Mouse (Mus musculus) megakaryocyte, embryonic 14.5 days (primary cell): ENCODE measurements around the gene Entpd3. TPM values are rescaled to one million over a fixed set of nuclear protein-coding genes. Genes with fewer than 3 reads are reported as not detected.

ENCODE experiments used
- H3K27me3 ChIP-seq: replicated peaks from 2 replicates; pipeline ENCODE3; 2012; ENCODE audit warnings: inconsistent platforms
- H3K36me3 ChIP-seq: replicated peaks from 2 replicates; pipeline ENCODE3; 2012; ENCODE audit warnings: low read length, inconsistent platforms, mixed read lengths
- H3K4me1 ChIP-seq: 2 replicates; pipeline ENCODE4 v1.6.1; 2012; ENCODE audit warnings: inconsistent platforms
- H3K4me3 ChIP-seq: replicated peaks from 2 replicates; pipeline ENCODE3; 2012; ENCODE audit warnings: moderate library complexity, mild to moderate bottlenecking, inconsistent platforms
- H3K9me3 ChIP-seq: 2 replicates; pipeline ENCODE4 v1.6.1; 2012; ENCODE audit warnings: inconsistent platforms
- FLI1 ChIP-seq: IDR thresholded peaks from 2 replicates; pipeline ENCODE4 v1.6.1; 2012; ENCODE audit warnings: low read length, inconsistent platforms, mixed read lengths
- GATA1 ChIP-seq: IDR thresholded peaks from 3 replicates; pipeline ENCODE4 v1.6.1; 2012; ENCODE audit warnings: mixed read lengths, low read length, inconsistent platforms, borderline replicate concordance
- polyA plus RNA-seq: library from polyadenylated mRNA; stranded (reverse); fragments of >175 nt; gene quantifications from 2 replicates; pipeline ENCODE4 v1.2.3, GENCODE M21; 2012; ENCODE audit warnings: low replicate concordance; ENCODE audit not compliant: insufficient read depth

The Entpd3 gene
- not detected in 2 replicates for polyA plus RNA-seq

DNA sequence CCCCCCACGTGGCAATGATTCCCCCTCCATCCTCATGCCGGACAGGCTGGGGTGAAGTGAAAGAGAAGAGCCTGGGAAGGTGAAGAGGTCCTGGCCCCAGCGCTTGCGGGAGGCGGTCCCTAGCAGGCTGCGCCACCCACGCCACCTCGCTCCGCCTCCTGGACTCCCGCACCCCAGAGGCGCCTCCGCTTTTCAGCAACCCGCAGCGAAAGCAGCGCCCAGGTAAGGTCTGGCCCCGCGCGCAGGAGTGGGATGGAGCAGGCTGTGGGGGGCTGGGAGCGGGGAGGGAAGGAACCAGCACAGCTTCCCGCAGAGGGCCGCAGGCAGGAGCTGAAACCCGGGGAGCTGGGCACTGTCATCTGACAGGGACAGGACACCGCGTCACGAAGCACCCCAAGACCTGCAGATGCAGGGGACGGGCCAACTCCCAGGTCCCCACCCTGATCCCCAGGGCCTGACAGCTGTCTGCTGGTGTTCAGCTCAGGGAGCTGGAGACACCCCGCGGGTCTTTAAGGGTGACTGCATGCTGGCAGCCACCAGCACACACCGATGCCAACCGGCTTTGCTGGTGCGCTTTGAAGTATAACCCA lies at the start of gene Entpd3:
Gene Entpd3, plus strand, starts transcription at position 157 of the 590 bp plus-strand sequence.
- Histone ChIP-seq H3K27me3 (peaks cover 69% of the 10 kb centered on the region), H3K4me1 (peaks cover 14% of the 10 kb centered on the region), H3K36me3 (no peaks in the 10 kb centered on the region), H3K4me3 (peak within 1 kb of the TSS; percentile 87), H3K9me3 (no peaks in the 10 kb centered on the region)
- TF ChIP-seq FLI1 (no peak), GATA1 (no peak)

DNA sequence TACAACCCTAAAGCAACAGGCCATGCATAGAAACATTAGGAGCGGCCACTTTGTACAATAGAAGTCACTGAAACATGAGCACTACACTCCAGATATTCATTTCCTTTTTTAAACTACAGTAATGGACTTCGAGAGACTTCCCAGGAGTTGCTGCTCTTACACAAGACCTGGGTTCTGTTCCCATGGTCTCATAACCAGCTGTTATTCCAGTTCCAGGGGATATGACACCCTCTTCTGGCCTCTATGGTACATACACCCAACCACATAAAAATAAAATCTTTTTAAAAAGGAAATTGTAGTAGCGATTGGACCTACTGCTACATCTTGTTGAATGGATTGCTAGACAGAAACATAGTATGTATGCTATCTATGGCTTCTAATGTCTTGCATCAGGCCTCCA lies 48.1 kb upstream of the Entpd3 start:
- Histone ChIP-seq H3K9me3 (no peaks in the 10 kb centered on the region), H3K27me3 (peaks cover 11% of the 10 kb centered on the region), H3K4me1 (peaks cover 25% of the 10 kb centered on the region), H3K4me3 (peak overlapping the region; percentile 91), H3K36me3 (peaks cover 28% of the 10 kb centered on the region)
- no peak for TF ChIP-seq GATA1
- TF ChIP-seq FLI1 = no peak

- Histone ChIP-seq H3K4me3 (peak within 1 kb of the TSS; percentile 91), H3K9me3 (no peaks in the 10 kb centered on the region), H3K36me3 (peaks cover 32% of the 10 kb centered on the region), H3K27me3 (peaks cover 8% of the 10 kb centered on the region), H3K4me1 (peaks cover 28% of the 10 kb centered on the region)
- TF ChIP-seq GATA1 = no peak
- TF ChIP-seq FLI1 = no peak
Measured at GRCm38 (mm10) chr9:120492010-120492399, 47.6 kb upstream of the Entpd3 start, which contains the start of gene Eif1b. Gene Eif1b (plus strand): TSS chr9:120492232.

GRCm38 (mm10) chr9:120492400-120493351 lies 46.9 kb upstream of the Entpd3 start:
- TF ChIP-seq GATA1 = no peak
- no peak for TF ChIP-seq FLI1
- peak overlapping the region; percentile 91 for H3K4me3 ChIP-seq

DNA sequence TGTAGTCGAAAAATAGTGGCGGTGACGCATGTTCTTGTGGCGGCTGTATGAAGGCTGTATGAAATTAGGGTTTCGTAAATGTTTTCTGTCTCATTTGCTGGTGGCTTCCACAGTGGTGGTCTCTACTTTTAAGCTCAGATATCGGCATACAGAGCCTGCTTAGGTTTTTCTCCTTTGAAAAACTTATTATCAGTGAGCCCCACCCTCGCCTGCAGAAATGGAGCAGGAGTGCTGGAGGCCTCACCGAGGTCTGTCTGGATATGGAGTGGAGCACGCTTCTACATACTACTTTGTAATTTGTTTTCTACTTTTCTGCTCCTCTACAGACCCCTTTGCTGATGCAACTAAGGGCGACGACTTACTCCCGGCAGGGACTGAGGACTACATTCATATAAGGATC lies 45.8 kb upstream of the Entpd3 start:
- H3K36me3 ChIP-seq = peaks cover 38% of the 10 kb centered on the region
- H3K4me1 ChIP-seq = peaks cover 28% of the 10 kb centered on the region
- no peak for TF ChIP-seq GATA1
- no peak for TF ChIP-seq FLI1
- no peaks in the 10 kb centered on the region for H3K9me3 ChIP-seq
- H3K4me3 ChIP-seq = peak overlapping the region; percentile 91
- H3K27me3 ChIP-seq = no peaks in the 10 kb centered on the region

More at GRCm38 (mm10) chr9:120492400-120493351, 46.9 kb upstream of the Entpd3 start:
- H3K4me1 ChIP-seq = peaks cover 28% of the 10 kb centered on the region
- peaks cover 38% of the 10 kb centered on the region for H3K36me3 ChIP-seq
- no peaks in the 10 kb centered on the region for H3K9me3 ChIP-seq
- peaks cover 6% of the 10 kb centered on the region for H3K27me3 ChIP-seq

DNA sequence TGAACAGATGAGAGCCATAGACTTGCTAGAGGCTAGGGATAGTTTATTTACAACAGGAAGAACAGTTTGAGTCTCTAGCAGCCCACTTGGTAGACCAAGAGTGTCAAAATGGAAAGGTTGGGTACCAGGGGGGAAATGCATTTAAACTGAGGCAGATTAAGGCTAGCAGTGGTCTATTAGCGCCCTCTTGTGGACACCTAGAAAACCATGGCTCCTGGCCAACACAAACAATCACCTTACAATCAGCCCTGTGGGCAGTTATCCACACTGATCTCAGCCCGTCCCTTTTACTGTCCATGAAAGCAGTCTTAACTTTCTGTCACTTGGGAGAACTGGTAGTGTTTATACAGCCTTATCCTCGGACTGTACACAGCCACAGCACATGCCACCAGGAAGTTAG lies 42.9 kb upstream of the Entpd3 start:
- TF ChIP-seq FLI1 (no peak), GATA1 (no peak)

GRCm38 (mm10) chr9:120497983-120498382 lies 41.6 kb upstream of the Entpd3 start:
- no peak for TF ChIP-seq FLI1
- no peak for TF ChIP-seq GATA1

More for the DNA sequence above, 42.9 kb upstream of the Entpd3 start:
- H3K36me3 ChIP-seq = peaks cover 38% of the 10 kb centered on the region
- no peaks in the 10 kb centered on the region for H3K27me3 ChIP-seq
- peaks cover 35% of the 10 kb centered on the region for H3K4me1 ChIP-seq
- no peak overlapping the region for H3K4me3 ChIP-seq
- H3K9me3 ChIP-seq = no peaks in the 10 kb centered on the region

GRCm38 (mm10) chr9:120501191-120501902 lies 38.3 kb upstream of the Entpd3 start:
- no peak overlapping the region for H3K4me3 ChIP-seq
- H3K36me3 ChIP-seq = peaks cover 11% of the 10 kb centered on the region
- H3K27me3 ChIP-seq = no peaks in the 10 kb centered on the region
- H3K4me1 ChIP-seq = peaks cover 33% of the 10 kb centered on the region
- H3K9me3 ChIP-seq = peaks cover 7% of the 10 kb centered on the region
- TF ChIP-seq GATA1 (no peak), FLI1 (no peak)

More at GRCm38 (mm10) chr9:120497983-120498382, 41.6 kb upstream of the Entpd3 start:
- H3K4me3 ChIP-seq = no peak overlapping the region
- peaks cover 38% of the 10 kb centered on the region for H3K36me3 ChIP-seq
- no peaks in the 10 kb centered on the region for H3K27me3 ChIP-seq
- peaks cover 40% of the 10 kb centered on the region for H3K4me1 ChIP-seq
- H3K9me3 ChIP-seq = no peaks in the 10 kb centered on the region

GRCm38 (mm10) chr9:120502013-120502412 lies 37.6 kb upstream of the Entpd3 start:
- Histone ChIP-seq H3K9me3 (peaks cover 13% of the 10 kb centered on the region), H3K36me3 (peaks cover 6% of the 10 kb centered on the region), H3K4me3 (peak overlapping the region; percentile 82), H3K27me3 (no peaks in the 10 kb centered on the region), H3K4me1 (peaks cover 30% of the 10 kb centered on the region)
- TF ChIP-seq GATA1 (no peak), FLI1 (no peak)
